9 mouse cellular contexts compared by ENCODE assay signal in the genomic region with DNA sequence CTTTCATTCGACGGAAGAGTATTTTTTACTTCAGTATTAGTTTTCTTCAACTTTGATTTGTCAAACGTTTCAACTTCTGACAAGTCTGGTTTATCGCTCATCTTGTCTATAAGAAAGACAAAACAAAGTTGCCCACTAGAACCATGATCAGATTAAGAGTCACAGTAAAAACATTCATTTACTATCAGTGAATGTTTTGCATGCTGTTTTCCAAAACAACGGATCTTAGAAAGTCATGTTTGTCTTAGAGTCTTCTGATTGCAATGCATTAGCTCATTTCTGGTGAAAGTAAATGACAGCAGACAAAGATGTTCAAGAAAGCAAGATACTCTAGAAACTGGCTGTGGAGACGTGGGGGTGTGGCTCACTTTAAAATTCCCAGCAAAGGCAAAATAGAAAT. TPM values are rescaled to one million over a fixed set of nuclear protein-coding genes. Genes with fewer than 3 reads are reported as not detected.
DNase-seq lines count a peak whose midpoint lies in the region; ATAC-seq and TF ChIP-seq lines count a peak whose summit lies in the region.
"Not testable (repeated sequence)": the region's sequence is repeated elsewhere in the genome, so short reads cannot be mapped to it uniquely, and the experiment has no call there.
"Had no signal": no experiment of that assay in that cellular context is flagged by ENCODE, and none has a peak within 500 bp of the region (broad histone marks: within the 10 kb centered on the region; RNA-seq: fewer than 3 reads in every experiment).

A gene (minus strand): TSS at position 101 of the 400 bp plus-strand sequence.

- not testable (repeated sequence) for H3K36me3 ChIP-seq in heart, embryonic 14.5 days (ENCODE audit: control insufficient read depth, insufficient read depth, low read length); intestine, embryonic 16.5 days (ENCODE audit: control insufficient read depth, insufficient read depth, low read length); liver, embryonic 15.5 days (replicated peaks); midbrain, postnatal 0 days (ENCODE audit: insufficient read depth, low read length)

- H3K27ac ChIP-seq in embryonic fibroblast, embryonic 13.5 days (ENCODE audit: insufficient read depth, low read length); heart, embryonic 14.5 days (replicated peaks in 1 of 2; ENCODE audit: control insufficient read depth in 1 of 2, insufficient read depth in 1 of 2, low read depth in 2 of 2, low read length in 2 of 2); intestine, embryonic 16.5 days (ENCODE audit: low read length); left cerebral cortex, adult 2 months; liver, embryonic 15.5 days (replicated peaks); midbrain, postnatal 0 days (ENCODE audit: low read depth, low read length): not testable (repeated sequence)

- peak within 1 kb of the TSS; percentile 29 for H3K4me3 ChIP-seq in embryonic fibroblast, embryonic 13.5 days (ENCODE audit: insufficient read depth, low read length)
- peak within 1 kb of the TSS; percentile 38 to 54 for H3K4me3 ChIP-seq in heart, embryonic 14.5 days (ENCODE audit: control insufficient read depth in 1 of 2, insufficient read depth in 1 of 2, low read depth in 1 of 2, low read length in 2 of 2)
- H3K4me3 ChIP-seq in intestine, embryonic 16.5 days (ENCODE audit: low read length), result peak within 1 kb of the TSS; percentile 48
- peak within 1 kb of the TSS; percentile 34 for H3K4me3 ChIP-seq in left cerebral cortex, adult 2 months
- not testable (repeated sequence) for H3K4me3 ChIP-seq in liver, embryonic 15.5 days (replicated peaks)
- peak within 1 kb of the TSS; percentile 41 for H3K4me3 ChIP-seq in midbrain, postnatal 0 days (ENCODE audit: low read depth, low read length)

- H3K4me1 ChIP-seq in embryonic fibroblast, embryonic 13.5 days (ENCODE audit: control insufficient read depth, insufficient read depth, low read length); heart, embryonic 14.5 days (ENCODE audit: control insufficient read depth in 2 of 2, insufficient read depth in 2 of 2, low read length in 2 of 2); intestine, embryonic 16.5 days (ENCODE audit: control insufficient read depth, insufficient read depth, low read length); liver, embryonic 15.5 days (replicated peaks); midbrain, postnatal 0 days (ENCODE audit: insufficient read depth, low read length): not testable (repeated sequence)

- 74% methylated on average over 6 of the region's 6 CpGs for WGBS in heart, embryonic 14.5 days
- WGBS in intestine, embryonic 16.5 days, result 82% methylated on average over 6 of the region's 6 CpGs
- WGBS in liver, embryonic 15.5 days (ENCODE audit: insufficient replicate concordance), result 67% methylated on average over 6 of the region's 6 CpGs
- WGBS in midbrain, postnatal 0 days, result 87% methylated on average over 6 of the region's 6 CpGs

- not testable (repeated sequence) for ATAC-seq in heart, embryonic 14.5 days (ENCODE audit: insufficient number of reproducible peaks, insufficient read depth, low FRiP score, low read depth); intestine, embryonic 16.5 days; liver, embryonic 15.5 days (ENCODE audit: insufficient read depth); midbrain, postnatal 0 days (ENCODE audit: low FRiP score)

- not testable (repeated sequence) for DNase-seq in adrenal gland, postnatal 14 days; left cerebral cortex, adult 2 months (ENCODE audit: extremely low spot score in 1 of 2, low spot score in 2 of 2); midbrain, postnatal 0 days (ENCODE audit: low spot score); thymus, postnatal 0 days (ENCODE audit: low spot score)

- peak within 1 kb of the TSS; percentile 50 for H3K9ac ChIP-seq in heart, embryonic 14.5 days (ENCODE audit: low read length)
- peak within 1 kb of the TSS; percentile 67 for H3K9ac ChIP-seq in intestine, embryonic 16.5 days (ENCODE audit: low read depth, low read length)
- not testable (repeated sequence) for H3K9ac ChIP-seq in liver, embryonic 15.5 days; midbrain, postnatal 0 days (replicated peaks; ENCODE audit: low read length, poor library complexity, severe bottlenecking)

- H3K9me3 ChIP-seq in heart, embryonic 14.5 days (ENCODE audit: control insufficient read depth, low read length); intestine, embryonic 16.5 days (ENCODE audit: control insufficient read depth, low read length); liver, embryonic 15.5 days (replicated peaks); midbrain, postnatal 0 days (ENCODE audit: low read length): not testable (repeated sequence)

- intact Hi-C loops in left cerebral cortex, adult 2 months (cut with DNase I), result loop anchor here (5.0 kb wide), 1 partner anchor 42 kb away; no protein-coding TSS in a partner anchor

- not testable (repeated sequence) for TF ChIP-seq POLR2A in embryonic fibroblast, embryonic 13.5 days (IDR thresholded peaks at IDR 0.05; ENCODE audit: low read depth, low read length)

- TF ChIP-seq CTCF in embryonic fibroblast, embryonic 13.5 days (IDR thresholded peaks at IDR 0.05; ENCODE audit: borderline replicate concordance, insufficient read depth, low read length); left cerebral cortex, adult 2 months (IDR thresholded peaks at IDR 0.05); midbrain, postnatal 0 days (IDR thresholded peaks at IDR 0.05): not testable (repeated sequence)

- H3K27me3 ChIP-seq in heart, embryonic 14.5 days (ENCODE audit: control insufficient read depth, insufficient read depth, low read length); intestine, embryonic 16.5 days (replicated peaks; ENCODE audit: control insufficient read depth, insufficient read depth, low read length); liver, embryonic 15.5 days; midbrain, postnatal 0 days (ENCODE audit: insufficient read depth, low read length): not testable (repeated sequence)

- H3K4me2 ChIP-seq in heart, embryonic 14.5 days (ENCODE audit: low read length), result peak within 1 kb of the TSS; percentile 63
- H3K4me2 ChIP-seq in intestine, embryonic 16.5 days (ENCODE audit: low read depth, low read length), result peak within 1 kb of the TSS; percentile 50
- peak within 1 kb of the TSS; percentile 47 for H3K4me2 ChIP-seq in liver, embryonic 15.5 days
- peak within 1 kb of the TSS; percentile 50 for H3K4me2 ChIP-seq in midbrain, postnatal 0 days (ENCODE audit: low read depth, low read length, poor library complexity, severe bottlenecking)

RNA-seq across cellular contexts. Expression of the gene that starts here (rescaled TPM):
- 14.5 and 16.8 TPM in 2 replicates for total RNA-seq in adrenal gland, postnatal 14 days (2021)
- 3.9 and 4.5 TPM in 2 replicates for polyA plus RNA-seq in embryonic fibroblast, embryonic 13.5 days (2011; ENCODE audit: insufficient read length, low read depth, missing spikeins)
- 15.0 and 21.0 TPM in 2 replicates for polyA plus RNA-seq in heart, embryonic 14.5 days (2014; fragmentation: Nextera tagmentation; extraction: Ambion mirVana)
- polyA plus RNA-seq in intestine, embryonic 16.5 days (2015; fragmentation: Nextera tagmentation; extraction: Ambion mirVana), result 39.5 and 39.9 TPM in 2 replicates
- 10 to 100 TPM in 1 of 2 experiments, 1 to 10 TPM in 1; 7.5 to 19.7 TPM for total RNA-seq in left cerebral cortex, adult 2 months (2021)
- polyA plus RNA-seq in liver, embryonic 15.5 days (2015; fragmentation: Nextera tagmentation; extraction: Ambion mirVana), result 6.1 and 6.7 TPM in 2 replicates
- total RNA-seq in midbrain, postnatal 0 days (2014; rRNA removed), result 32.3 and 59.5 TPM in 2 replicates
- 69.2 and 73.2 TPM in 2 replicates for polyA plus RNA-seq in midbrain, postnatal 0 days (2015; fragmentation: Nextera tagmentation; extraction: Ambion mirVana)
- 61.3 and 62.1 TPM in 2 replicates for polyA plus RNA-seq in thymus, postnatal 0 days (2015; fragmentation: Nextera tagmentation; extraction: Ambion mirVana)
- polyA plus RNA-seq: erythroblast, embryonic 14.5 days had no signal
